Mouse (Mus musculus) heart, embryonic 15.5 days (tissue): ENCODE data around the gene Pla2g4e. TPM values are rescaled to one million over a fixed set of nuclear protein-coding genes. Genes with fewer than 3 reads are reported as not detected.

Source experiments
- ATAC-seq: fragments of 200-750 bp; cut with Nextera tagmentation; replicated peaks from 2 replicates; pipeline ENCODE4 v1.8.0; 2017; ENCODE audit warnings: low read depth, moderate TSS enrichment; ENCODE audit not compliant: insufficient number of reproducible peaks, insufficient read depth, low FRiP score
- H3K27ac ChIP-seq: fragments of 300-500 bp; sonication (generic); 2 replicates; pipeline ENCODE4 v1.5.1; 2015; ENCODE audit warnings: mild to moderate bottlenecking, inconsistent platforms
- H3K27me3 ChIP-seq: fragments of 300-500 bp; sonication (generic); 2 replicates; pipeline ENCODE4 v1.6.1; 2015; ENCODE audit warnings: inconsistent platforms
- H3K36me3 ChIP-seq: fragments of 300-500 bp; sonication (generic); 2 replicates; pipeline ENCODE4 v1.6.1; 2015; ENCODE audit warnings: mild to moderate bottlenecking, inconsistent platforms
- H3K4me1 ChIP-seq: fragments of 300-500 bp; sonication (generic); replicated peaks from 2 replicates; pipeline ENCODE4 v1.6.1; 2015; ENCODE audit warnings: inconsistent platforms
- H3K4me2 ChIP-seq: fragments of 300-500 bp; sonication (generic); 2 replicates; pipeline ENCODE4 v1.6.1; 2015; ENCODE audit warnings: inconsistent platforms, mild to moderate bottlenecking, moderate library complexity
- H3K4me3 ChIP-seq: fragments of 300-500 bp; sonication (generic); 2 replicates; pipeline ENCODE4 v1.5.1; 2015; ENCODE audit warnings: mild to moderate bottlenecking, inconsistent platforms
- H3K9ac ChIP-seq: fragments of 300-500 bp; sonication (generic); 2 replicates; pipeline ENCODE4 v1.6.1; 2015; ENCODE audit warnings: mild to moderate bottlenecking, inconsistent platforms
- H3K9me3 ChIP-seq: fragments of 300-500 bp; sonication (generic); replicated peaks from 2 replicates; pipeline ENCODE4 v1.6.1; 2016; ENCODE audit warnings: inconsistent platforms
- WGBS: fragments of 180-500 bp; shearing (Covaris S2); methylation state at CpG from one replicate; pipeline ENCODE4 v1.1.7; 2015; ENCODE audit warnings: mixed read lengths; 5-methylcytosine and 5-hydroxymethylcytosine counted together
- polyA plus RNA-seq: library from polyadenylated mRNA; unstranded; fragments of >200 nt; fragmentation: Nextera tagmentation; extraction: Ambion mirVana; gene quantifications from 2 replicates; pipeline ENCODE4 v1.2.1, GENCODE M21; 2015

Pla2g4e gene
- polyA plus RNA-seq, 1 experiment from 2014 or later = 1.6 TPM

DNA sequence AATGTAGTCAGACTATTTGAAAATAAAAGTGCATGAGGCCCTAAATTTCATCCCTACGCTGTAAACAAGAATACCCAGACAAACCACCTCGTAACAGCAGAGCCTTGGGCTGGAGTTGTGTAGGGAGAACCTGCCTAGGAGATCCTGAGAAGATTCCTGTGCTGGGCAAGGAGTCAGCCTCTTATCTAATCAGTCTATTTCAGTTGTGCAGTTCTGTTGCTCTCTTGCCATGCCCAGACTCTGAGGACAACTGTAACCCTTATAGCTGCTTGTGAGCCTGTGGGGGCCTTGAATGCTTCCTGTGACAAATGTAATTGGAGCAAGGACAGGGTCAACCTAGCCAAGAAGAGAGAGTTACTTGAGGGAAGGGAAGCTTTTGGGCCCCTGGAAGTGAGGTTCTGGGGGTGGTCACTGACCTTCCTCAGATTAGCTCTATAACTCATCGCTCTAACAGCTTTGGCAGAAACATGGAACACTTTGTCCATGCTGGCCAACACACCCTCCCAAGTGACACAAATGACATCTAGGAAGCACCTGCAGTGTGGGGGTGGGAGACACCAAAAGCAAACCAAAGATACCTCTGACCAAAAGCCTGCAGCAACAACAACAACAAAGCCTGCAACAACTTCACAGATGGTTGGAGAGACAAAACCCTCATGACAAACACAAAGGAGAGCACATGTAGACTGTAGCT is 9.0 kb downstream of the Pla2g4e start:
- H3K9ac ChIP-seq = no peak overlapping the region
- ATAC-seq = no peak

DNA sequence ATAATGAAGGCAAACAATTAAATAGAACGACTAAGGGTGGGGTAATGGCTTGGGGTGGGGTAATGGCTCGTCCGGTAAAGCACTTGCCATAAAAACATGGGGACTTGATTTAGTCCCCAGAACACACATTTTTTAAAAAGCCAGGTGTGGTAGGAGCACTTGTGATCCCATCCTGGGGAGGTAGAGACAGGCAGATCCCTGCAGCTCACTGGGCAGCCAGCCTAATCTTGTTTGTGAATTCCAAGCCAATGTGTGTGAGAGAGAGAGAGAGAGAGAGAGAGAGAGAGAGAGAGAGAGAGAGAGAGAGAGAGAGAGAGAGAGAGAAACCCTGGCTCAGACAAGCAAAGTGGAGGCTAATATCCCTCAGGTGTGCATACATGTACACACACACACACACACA is 9.8 kb downstream of the Pla2g4e start:
- H3K27me3 ChIP-seq = no peaks in the 10 kb centered on the region
- no peak for ATAC-seq
- no peaks in the 10 kb centered on the region for H3K9me3 ChIP-seq
- H3K36me3 ChIP-seq = no peaks in the 10 kb centered on the region
- H3K9ac ChIP-seq = no peak overlapping the region
- H3K4me3 ChIP-seq = no peak overlapping the region
- 71% methylated on average over 3 of the region's 3 CpGs for WGBS
- no peak overlapping the region for H3K27ac ChIP-seq
- peaks cover 9% of the 10 kb centered on the region for H3K4me1 ChIP-seq
- H3K4me2 ChIP-seq = no peak overlapping the region

More for the DNA sequence above, 9.0 kb downstream of the Pla2g4e start:
- H3K4me2 ChIP-seq = no peak overlapping the region
- H3K27ac ChIP-seq = peak overlapping the region; percentile 25; the same call in 1 of the 2 replicates
- H3K9me3 ChIP-seq = no peaks in the 10 kb centered on the region
- no peak overlapping the region for H3K4me3 ChIP-seq
- H3K27me3 ChIP-seq = no peaks in the 10 kb centered on the region
- WGBS = 71% methylated on average over 3 of the region's 3 CpGs
- H3K4me1 ChIP-seq = peaks cover 9% of the 10 kb centered on the region
- H3K36me3 ChIP-seq = no peaks in the 10 kb centered on the region

DNA sequence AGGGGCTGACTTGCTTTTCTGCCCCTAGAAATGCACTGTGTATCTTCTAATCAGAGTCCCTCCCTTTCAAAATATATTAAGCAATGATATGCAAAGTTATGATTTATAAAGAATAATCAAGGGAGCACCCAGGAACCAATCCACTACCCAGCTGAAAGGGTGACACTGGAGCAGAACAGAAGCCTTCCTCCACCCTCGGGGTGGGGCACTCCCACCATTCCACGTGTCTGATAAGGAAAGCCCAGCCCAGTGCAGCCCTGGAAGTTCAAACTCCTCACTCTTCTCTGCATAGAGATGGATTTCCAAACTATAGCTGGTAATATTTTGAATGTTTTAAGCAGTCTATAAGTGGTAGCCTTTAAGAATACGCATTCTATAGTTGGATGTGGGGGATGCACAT is 13.5 kb downstream of the Pla2g4e start:
- Histone ChIP-seq H3K4me2 (no peak overlapping the region), H3K9ac (no peak overlapping the region), H3K4me3 (no peak overlapping the region), H3K4me1 (peaks cover 9% of the 10 kb centered on the region), H3K36me3 (no peaks in the 10 kb centered on the region), H3K27ac (no peak overlapping the region), H3K27me3 (no peaks in the 10 kb centered on the region), H3K9me3 (no peaks in the 10 kb centered on the region)
- WGBS = 36% methylated on average over 3 of the region's 3 CpGs
- no peak for ATAC-seq

DNA sequence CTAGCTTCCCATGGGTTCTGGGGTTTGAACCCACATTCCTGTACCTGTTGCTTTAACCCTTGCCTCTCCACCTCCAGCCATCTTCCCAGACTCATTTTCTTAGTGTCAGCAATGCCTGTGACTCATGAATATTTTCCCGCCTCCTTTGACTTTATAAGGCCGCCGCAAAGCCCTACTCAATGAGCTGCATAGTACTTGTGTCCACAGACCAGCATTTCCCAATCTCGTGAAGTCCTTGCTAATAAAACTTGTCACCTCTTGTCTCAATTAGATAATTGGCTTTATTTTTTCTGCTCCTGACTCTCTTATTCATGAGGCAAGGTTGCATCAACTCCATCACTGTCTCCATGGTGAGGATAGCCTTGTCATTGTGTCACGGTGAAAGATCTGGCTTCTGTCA is 30.5 kb downstream of the Pla2g4e start:
- H3K4me2 ChIP-seq = no peak overlapping the region
- no peak overlapping the region for H3K27ac ChIP-seq
- H3K4me1 ChIP-seq = no peaks in the 10 kb centered on the region
- H3K9ac ChIP-seq = no peak overlapping the region
- 86% methylated on average over 5 of the region's 5 CpGs for WGBS
- H3K9me3 ChIP-seq = no peaks in the 10 kb centered on the region
- no peak for ATAC-seq
- no peaks in the 10 kb centered on the region for H3K36me3 ChIP-seq
- no peak overlapping the region for H3K4me3 ChIP-seq
- no peaks in the 10 kb centered on the region for H3K27me3 ChIP-seq

DNA sequence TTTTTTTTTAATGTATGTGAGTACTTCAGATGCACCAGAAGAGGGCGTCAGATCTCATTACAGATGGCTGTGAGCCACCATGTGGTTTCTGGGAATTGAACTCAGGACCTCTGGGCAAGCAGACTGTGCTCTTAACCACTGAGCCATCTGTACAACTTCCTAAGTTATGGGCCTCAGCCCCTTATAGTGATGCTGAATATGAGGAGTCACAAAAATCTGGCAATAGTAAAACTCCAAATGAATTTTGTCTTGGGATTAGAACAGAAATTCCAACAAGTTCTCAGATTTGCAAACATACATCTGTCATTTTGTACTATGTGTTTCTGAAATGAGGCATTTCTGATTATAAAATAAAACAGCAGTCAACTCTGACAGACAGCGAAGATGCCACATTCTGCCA is 33.7 kb downstream of the Pla2g4e start:
- H3K27ac ChIP-seq = no peak overlapping the region
- H3K4me2 ChIP-seq = no peak overlapping the region
- no peak for ATAC-seq
- WGBS = 63% methylated on average over 2 of the region's 2 CpGs
- no peaks in the 10 kb centered on the region for H3K36me3 ChIP-seq
- H3K9ac ChIP-seq = no peak overlapping the region
- H3K4me1 ChIP-seq = no peaks in the 10 kb centered on the region
- H3K9me3 ChIP-seq = no peaks in the 10 kb centered on the region
- no peaks in the 10 kb centered on the region for H3K27me3 ChIP-seq
- no peak overlapping the region for H3K4me3 ChIP-seq

DNA sequence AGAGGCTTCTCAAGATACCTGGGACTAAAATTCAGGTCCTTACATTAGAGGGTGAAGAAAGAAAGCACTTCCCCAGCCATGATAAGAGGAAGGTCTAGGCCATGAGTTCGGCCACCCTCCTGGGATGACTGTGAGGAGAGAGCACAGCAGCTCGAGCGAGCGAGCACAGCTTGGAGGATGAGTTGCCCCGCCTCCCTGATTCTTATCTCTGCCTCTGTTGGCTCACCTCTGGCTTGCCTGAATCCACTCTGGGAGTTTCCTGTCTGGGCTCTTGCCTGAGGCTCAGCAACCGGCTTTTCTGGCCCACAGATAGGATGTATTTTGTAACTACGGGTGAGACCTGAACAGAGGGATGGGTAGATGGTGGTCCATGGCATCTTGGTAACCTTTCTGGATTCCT is 37.2 kb downstream of the Pla2g4e start:
- H3K27ac ChIP-seq = no peak overlapping the region
- WGBS = 30% methylated on average over 7 of the region's 7 CpGs
- no peak overlapping the region for H3K9ac ChIP-seq
- ATAC-seq = no peak
- H3K4me1 ChIP-seq = peaks cover 7% of the 10 kb centered on the region; the same call in 1 of the 2 replicates
- H3K4me3 ChIP-seq = no peak overlapping the region
- H3K36me3 ChIP-seq = no peaks in the 10 kb centered on the region
- no peaks in the 10 kb centered on the region for H3K27me3 ChIP-seq
- H3K4me2 ChIP-seq = no peak overlapping the region
- no peaks in the 10 kb centered on the region for H3K9me3 ChIP-seq

DNA sequence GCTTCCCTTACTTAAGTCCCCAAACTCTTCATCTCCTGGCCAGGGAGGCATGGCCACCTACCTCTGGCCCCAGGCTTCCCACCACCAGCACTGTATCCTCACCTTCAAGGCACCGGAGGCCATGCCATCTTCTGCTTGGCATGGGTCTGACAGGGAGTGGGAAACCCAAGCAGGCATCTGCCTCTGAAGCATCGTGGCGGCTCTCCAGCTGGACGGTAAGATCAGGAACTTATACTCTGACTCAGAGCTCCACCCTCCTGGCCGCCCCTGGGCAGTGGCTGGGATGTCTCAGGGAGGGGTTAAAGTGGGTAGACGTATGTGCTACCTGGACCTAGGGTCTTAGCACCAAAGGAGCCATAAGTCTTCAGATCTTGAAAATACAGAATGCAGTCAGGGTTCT is 38.1 kb downstream of the Pla2g4e start:
- H3K4me2 ChIP-seq = no peak overlapping the region
- H3K27ac ChIP-seq = no peak overlapping the region
- H3K4me1 ChIP-seq = peaks cover 7% of the 10 kb centered on the region; the same call in 1 of the 2 replicates
- no peak overlapping the region for H3K9ac ChIP-seq
- no peaks in the 10 kb centered on the region for H3K9me3 ChIP-seq
- no peaks in the 10 kb centered on the region for H3K27me3 ChIP-seq
- WGBS = 64% methylated on average over 6 of the region's 6 CpGs
- H3K4me3 ChIP-seq = no peak overlapping the region
- no peak for ATAC-seq
- no peaks in the 10 kb centered on the region for H3K36me3 ChIP-seq

DNA sequence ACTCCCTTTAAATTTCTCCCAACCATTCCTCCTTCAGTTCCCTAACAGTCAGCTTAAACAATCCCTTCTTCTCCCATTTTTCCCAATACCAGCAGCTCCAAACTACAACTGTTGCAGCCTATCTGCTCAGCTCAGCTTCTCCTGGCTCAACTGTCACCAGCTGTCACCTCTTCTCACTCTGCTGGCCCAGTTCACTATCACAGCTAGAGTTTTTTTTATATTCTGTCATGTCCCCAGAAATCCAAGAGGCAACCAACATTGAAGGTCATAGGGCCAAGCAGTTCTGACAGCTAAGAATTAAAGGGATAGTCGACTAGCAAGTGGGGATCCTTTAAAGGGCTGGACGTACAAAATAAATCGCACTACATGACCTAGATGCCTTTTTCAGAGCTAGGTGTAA is 41.4 kb downstream of the Pla2g4e start:
- ATAC-seq = no peak
- Histone ChIP-seq H3K4me3 (no peak overlapping the region), H3K4me1 (peaks cover 7% of the 10 kb centered on the region; the same call in 1 of the 2 replicates), H3K27ac (no peak overlapping the region), H3K36me3 (no peaks in the 10 kb centered on the region), H3K4me2 (no peak overlapping the region), H3K27me3 (no peaks in the 10 kb centered on the region), H3K9ac (no peak overlapping the region), H3K9me3 (no peaks in the 10 kb centered on the region)
- 48% methylated on average over 3 of the region's 3 CpGs for WGBS

DNA sequence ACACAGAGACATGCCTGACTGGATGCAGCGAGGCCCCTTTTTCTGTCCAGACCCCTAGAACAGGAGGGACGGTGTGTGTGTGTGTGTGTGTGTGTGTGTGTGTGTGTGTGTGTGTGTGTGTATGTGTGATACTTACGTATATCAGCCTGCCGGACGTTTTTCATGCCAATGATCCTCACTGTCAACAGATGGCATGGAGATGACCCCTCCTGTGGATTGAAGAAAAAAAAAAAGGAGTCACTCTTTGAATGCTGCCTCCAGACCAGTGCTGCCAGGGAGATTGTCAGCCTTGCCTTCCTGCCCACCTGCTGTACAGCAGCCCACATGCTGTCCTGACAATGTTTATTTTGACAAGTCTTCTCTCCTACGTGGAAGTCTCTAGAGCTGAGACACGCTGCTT is 45.1 kb downstream of the Pla2g4e start:
- 50% methylated on average over 7 of the region's 7 CpGs for WGBS

DNA sequence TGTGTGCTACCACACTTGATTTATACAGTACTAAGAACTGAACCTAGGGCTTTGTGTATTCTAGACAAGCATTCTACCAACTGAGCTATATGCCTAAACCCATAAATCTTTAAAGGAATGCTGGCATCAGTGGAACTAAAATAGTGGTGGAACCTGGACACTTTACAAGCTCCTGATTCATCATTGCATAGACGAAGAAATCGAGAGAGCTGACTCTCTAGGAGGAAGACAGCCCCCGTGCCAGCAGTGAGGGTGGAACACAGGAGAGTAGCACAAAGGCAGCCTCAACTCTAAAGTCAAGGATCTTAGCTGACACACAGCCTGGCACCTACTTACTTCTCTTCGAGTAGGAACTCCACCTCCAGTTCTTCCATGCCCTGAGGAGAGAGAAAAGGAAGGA is 57.0 kb downstream of the Pla2g4e start:
- no peak overlapping the region for H3K4me2 ChIP-seq
- H3K27me3 ChIP-seq = no peaks in the 10 kb centered on the region
- H3K4me1 ChIP-seq = no peaks in the 10 kb centered on the region
- H3K27ac ChIP-seq = no peak overlapping the region
- no peak overlapping the region for H3K4me3 ChIP-seq
- no peaks in the 10 kb centered on the region for H3K36me3 ChIP-seq
- H3K9me3 ChIP-seq = no peaks in the 10 kb centered on the region
- WGBS = 84% methylated on average over 4 of the region's 4 CpGs
- ATAC-seq = no peak
- H3K9ac ChIP-seq = no peak overlapping the region

More for the DNA sequence above, 45.1 kb downstream of the Pla2g4e start:
- Histone ChIP-seq H3K4me3 (no peak overlapping the region), H3K4me2 (no peak overlapping the region), H3K36me3 (no peaks in the 10 kb centered on the region), H3K9me3 (no peaks in the 10 kb centered on the region), H3K9ac (no peak overlapping the region), H3K27me3 (no peaks in the 10 kb centered on the region), H3K4me1 (peaks cover 7% of the 10 kb centered on the region; the same call in 1 of the 2 replicates), H3K27ac (no peak overlapping the region)
- ATAC-seq = no peak

DNA sequence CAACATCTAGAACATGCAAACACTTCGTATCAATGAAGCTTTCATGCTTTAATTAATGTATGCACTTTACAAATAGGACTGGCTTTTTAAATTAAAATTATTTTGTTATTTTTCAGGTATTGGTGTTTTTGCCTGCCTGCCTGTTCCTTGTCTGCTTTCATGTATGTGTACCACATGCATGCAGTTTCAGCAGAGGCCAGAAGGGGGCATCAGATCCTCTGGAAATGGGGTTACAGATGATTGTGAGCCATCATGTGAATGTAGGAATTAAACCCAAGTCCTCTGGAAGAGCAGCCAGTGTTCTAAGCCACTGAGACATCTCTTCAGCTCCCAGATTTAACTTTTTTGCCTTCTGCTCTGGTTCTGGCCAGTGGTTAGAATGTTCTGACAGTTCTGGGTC is 57.6 kb downstream of the Pla2g4e start:
- WGBS = 89% methylated on average over 1 of the region's 1 CpGs
- no peaks in the 10 kb centered on the region for H3K4me1 ChIP-seq
- H3K27me3 ChIP-seq = no peaks in the 10 kb centered on the region
- H3K36me3 ChIP-seq = no peaks in the 10 kb centered on the region
- no peaks in the 10 kb centered on the region for H3K9me3 ChIP-seq
- H3K4me2 ChIP-seq = no peak overlapping the region
- no peak overlapping the region for H3K27ac ChIP-seq
- no peak for ATAC-seq
- H3K9ac ChIP-seq = no peak overlapping the region
- no peak overlapping the region for H3K4me3 ChIP-seq

DNA sequence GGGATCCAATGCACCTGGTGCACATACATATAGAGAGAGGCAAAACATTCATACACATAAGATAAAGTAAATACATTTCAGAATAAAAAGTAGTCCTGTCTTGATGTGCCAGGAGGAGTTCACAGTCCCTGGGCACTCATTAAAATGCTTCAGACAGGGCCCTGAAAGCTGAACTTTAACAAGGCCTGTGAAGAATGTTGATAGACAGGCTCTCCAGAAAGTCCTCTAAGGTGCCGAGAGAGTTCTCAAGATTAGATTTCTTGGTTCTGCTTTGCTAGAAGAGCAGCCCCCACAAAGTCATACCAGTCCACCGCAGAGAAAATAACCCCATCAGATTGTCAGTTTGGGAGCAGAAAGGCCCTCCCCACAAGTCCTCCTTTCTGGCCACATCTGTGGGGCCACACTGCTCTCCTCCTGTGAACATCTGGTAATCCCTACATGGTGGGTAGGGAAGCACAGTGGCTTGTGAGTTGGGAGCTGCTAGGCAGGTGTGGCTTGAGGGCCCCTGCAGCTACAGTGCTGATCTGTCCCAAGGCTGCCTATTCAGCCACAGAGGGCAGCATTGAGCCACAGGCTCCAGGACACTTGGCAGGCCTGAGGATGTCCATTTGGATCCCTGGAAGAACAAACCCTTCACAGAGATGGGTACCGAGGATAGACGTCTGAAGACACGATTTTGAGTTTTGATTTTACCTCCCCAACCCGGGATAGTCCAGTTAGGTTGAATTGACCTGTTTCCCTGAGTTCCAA is 59.4 kb downstream of the Pla2g4e start:
- Histone ChIP-seq H3K9me3 (no peaks in the 10 kb centered on the region), H3K27ac (no peak overlapping the region), H3K9ac (no peak overlapping the region), H3K4me3 (no peak overlapping the region), H3K4me2 (no peak overlapping the region), H3K4me1 (no peaks in the 10 kb centered on the region), H3K36me3 (no peaks in the 10 kb centered on the region), H3K27me3 (no peaks in the 10 kb centered on the region)
- no peak for ATAC-seq
- 69% methylated on average over 6 of the region's 6 CpGs for WGBS
